Mouse (Mus musculus): Measurements from ENCODE around the gene Brpf3.

The Brpf3 gene

GRCm38 (mm10) chr17:28814529-28815097, 13.7 kb downstream of the Brpf3 start:
- ChIA-PET POLR2A (interaction anchor here (0.6 to 4.7 kb wide), 23 partner anchors 9 to 217 kb away, joined by 3 to 36 read pairs (median 4); partner anchors contain the start of gene Brpf3 (in 2 of the 4)), CTCF (interaction anchor here in 3 of 4 experiments (0.5 to 1.9 kb wide), 5 partner anchors 13 to 65 kb away, joined by 3 to 6 read pairs (median 4); partner anchors contain the start of gene Brpf3 (in 1 of the 3))

- POLR2A ChIA-PET: interaction anchor here (0.6 to 4.7 kb wide), 24 partner anchors 9 to 419 kb away, joined by 3 to 36 read pairs (median 4); partner anchors contain the start of gene Brpf3 (in 2 of the 4)
Measured at GRCm38 (mm10) chr17:28815384-28816004, 14.6 kb downstream of the Brpf3 start.

GRCm38 (mm10) chr17:28816326-28816725, 15.4 kb downstream of the Brpf3 start:
- ChIA-PET CTCF (interaction anchor here in 1 of 4 experiments (0.6 kb wide), 2 partner anchors 10 to 42 kb away, joined by 3 to 5 read pairs; no protein-coding TSS in a partner anchor), POLR2A (interaction anchor here (0.6 to 4.7 kb wide), 16 partner anchors 8 to 79 kb away, joined by 3 to 36 read pairs (median 4); partner anchors contain the start of gene Brpf3 (in 2 of the 4))

More at GRCm38 (mm10) chr17:28815384-28816004, 14.6 kb downstream of the Brpf3 start:
- CTCF ChIA-PET: interaction anchor here in 2 of 4 experiments (0.6 to 1.5 kb wide), 4 partner anchors 28 to 64 kb away, joined by 3 to 6 read pairs (median 5); no protein-coding TSS in a partner anchor

GRCm38 (mm10) chr17:28816875-28817811, 16.3 kb downstream of the Brpf3 start:
- ChIA-PET POLR2A (interaction anchor here (0.6 to 4.7 kb wide), 16 partner anchors 9 to 955 kb away, joined by 3 to 36 read pairs (median 4); partner anchors contain the start of gene Brpf3 (in 2 of the 4)), CTCF (interaction anchor here in 2 of 4 experiments (0.6 to 1.0 kb wide), 2 partner anchors 9 to 18 kb away, joined by 3 to 4 read pairs; no protein-coding TSS in a partner anchor)

- ChIA-PET CTCF (interaction anchor here in 1 of 4 experiments (1.2 kb wide), 1 partner anchor 56 kb away, joined by 3 read pairs; no protein-coding TSS in a partner anchor), POLR2A (interaction anchor here in 2 of 4 experiments (0.7 to 3.7 kb wide), 7 partner anchors 11 to 108 kb away, joined by 3 to 14 read pairs (median 6); partner anchors contain the start of gene Brpf3 (in 2 of the 2))
Measured at GRCm38 (mm10) chr17:28820189-28820588, 19.3 kb downstream of the Brpf3 start.

- ChIA-PET POLR2A (interaction anchor here in 3 of 4 experiments (0.9 to 4.9 kb wide), 18 partner anchors 9 to 38 kb away, joined by 3 to 23 read pairs (median 6); partner anchors contain the start of gene Brpf3 (in 1 of the 3)), CTCF (interaction anchor here in 1 of 4 experiments (1.1 to 2.2 kb wide), 4 partner anchors 9 to 46 kb away, joined by 4 to 5 read pairs (median 4); no protein-coding TSS in a partner anchor)
Measured at GRCm38 (mm10) chr17:28823004-28823745, 22.3 kb downstream of the Brpf3 start.

- ChIA-PET CTCF (interaction anchor here (0.5 to 2.2 kb wide), 7 partner anchors 9 to 60 kb away, joined by 3 to 5 read pairs (median 4); no protein-coding TSS in a partner anchor), POLR2A (interaction anchor here (0.6 to 4.9 kb wide), 17 partner anchors 9 to 56 kb away, joined by 3 to 23 read pairs (median 6); partner anchors contain the start of gene Brpf3 (in 1 of the 4))
Measured at GRCm38 (mm10) chr17:28823749-28824148, 22.9 kb downstream of the Brpf3 start.

GRCm38 (mm10) chr17:28824896-28825295, 24.0 kb downstream of the Brpf3 start:
- CTCF ChIA-PET: interaction anchor here in 3 of 4 experiments (0.5 to 1.2 kb wide), 4 partner anchors 62 to 1146 kb away, joined by 3 to 9 read pairs (median 4); no protein-coding TSS in a partner anchor
- POLR2A ChIA-PET: interaction anchor here (0.5 to 4.9 kb wide), 17 partner anchors 9 to 369 kb away, joined by 3 to 23 read pairs (median 4); no protein-coding TSS in a partner anchor

GRCm38 (mm10) chr17:28825359-28826041, 24.6 kb downstream of the Brpf3 start:
- ChIA-PET CTCF (interaction anchor here in 2 of 4 experiments (0.7 to 1.0 kb wide), 3 partner anchors 9 to 163 kb away, joined by 3 read pairs; no protein-coding TSS in a partner anchor), POLR2A (interaction anchor here in 3 of 4 experiments (0.5 to 4.9 kb wide), 20 partner anchors 7 to 168 kb away, joined by 3 to 23 read pairs (median 4); no protein-coding TSS in a partner anchor)

- POLR2A ChIA-PET: interaction anchor here in 2 of 4 experiments (1.1 to 2.7 kb wide), 5 partner anchors 8 to 27 kb away, joined by 3 to 8 read pairs (median 3); no protein-coding TSS in a partner anchor
- CTCF ChIA-PET: no interaction called here
Measured at GRCm38 (mm10) chr17:28827665-28828231, 26.9 kb downstream of the Brpf3 start.

GRCm38 (mm10) chr17:28829120-28829519, 28.2 kb downstream of the Brpf3 start:
- ChIA-PET CTCF (no interaction called here), POLR2A (interaction anchor here in 3 of 4 experiments (0.6 to 1.6 kb wide), 4 partner anchors 12 to 63 kb away, joined by 3 to 4 read pairs (median 4); no protein-coding TSS in a partner anchor)

- ChIA-PET CTCF (interaction anchor here in 1 of 4 experiments (1.4 kb wide), 1 partner anchor 46 kb away, joined by 4 read pairs; no protein-coding TSS in a partner anchor), POLR2A (interaction anchor here in 3 of 4 experiments (0.6 to 1.7 kb wide), 9 partner anchors 16 to 319 kb away, joined by 3 to 5 read pairs (median 3); no protein-coding TSS in a partner anchor)
Measured at GRCm38 (mm10) chr17:28831065-28831464, 30.2 kb downstream of the Brpf3 start.

GRCm38 (mm10) chr17:28832040-28832439, 31.1 kb downstream of the Brpf3 start:
- ChIA-PET CTCF (interaction anchor here in 3 of 4 experiments (0.5 to 1.4 kb wide), 5 partner anchors 9 to 380 kb away, joined by 3 to 4 read pairs (median 3); no protein-coding TSS in a partner anchor), POLR2A (interaction anchor here in 3 of 4 experiments (0.7 to 2.0 kb wide), 11 partner anchors 10 to 94 kb away, joined by 3 to 9 read pairs (median 3); no protein-coding TSS in a partner anchor)

GRCm38 (mm10) chr17:28832875-28833274, 32.0 kb downstream of the Brpf3 start:
- ChIA-PET POLR2A (interaction anchor here (0.6 to 2.8 kb wide), 11 partner anchors 8 to 35 kb away, joined by 3 to 18 read pairs (median 4); partner anchors contain the start of gene Brpf3 (in 1 of the 4)), CTCF (interaction anchor here in 2 of 4 experiments (0.5 to 1.2 kb wide), 3 partner anchors 10 to 800 kb away, joined by 3 to 8 read pairs (median 5); no protein-coding TSS in a partner anchor)

- ChIA-PET POLR2A (interaction anchor here in 3 of 4 experiments (0.6 to 4.6 kb wide), 21 partner anchors 10 to 688 kb away, joined by 3 to 26 read pairs (median 5); partner anchors contain the start of genes Brpf3 (in 1 of the 3), Mapk14 (in 1 of the 3) and Srsf3 (in 1 of the 3)), CTCF (interaction anchor here in 3 of 4 experiments (0.6 to 1.6 kb wide), 11 partner anchors 12 to 926 kb away, joined by 3 to 8 read pairs (median 4); no protein-coding TSS in a partner anchor)
Measured at GRCm38 (mm10) chr17:28834676-28835075, 33.8 kb downstream of the Brpf3 start.

Measured in embryonic stem cell, embryonic (primary cell).